Mouse (Mus musculus) embryonic facial prominence, embryonic 15.5 days (tissue): Measurements from ENCODE around the gene Vmn1r40. TPM values are rescaled to one million over a fixed set of nuclear protein-coding genes. Genes with fewer than 3 reads are reported as not detected.

ENCODE experiments used
- polyA plus RNA-seq: library from polyadenylated mRNA; unstranded; fragments of >200 nt; fragmentation: Nextera tagmentation; extraction: Ambion mirVana; gene quantifications from 2 replicates; pipeline ENCODE4 v1.2.1, GENCODE M21; 2015

The Vmn1r40 gene
- polyA plus RNA-seq, 1 experiment from 2014 or later = not detected

Other genes with a start within 250 kb of the Vmn1r40 start
- 58.1 and 64.9 TPM in 2 replicates for gene Chchd6, start 111.9 kb upstream of the Vmn1r40 start, polyA plus RNA-seq
- 8.4 and 9.3 TPM in 2 replicates for gene Txnrd3, start 63.6 kb upstream of the Vmn1r40 start, polyA plus RNA-seq
- gene Vmn1r41, start 33.2 kb downstream of the Vmn1r40 start, polyA plus RNA-seq = not detected in 2 replicates
- gene Vmn1r42, start 168.9 kb downstream of the Vmn1r40 start, polyA plus RNA-seq = not detected in 2 replicates
- gene Vmn1r43, start 168.9 kb downstream of the Vmn1r40 start, polyA plus RNA-seq = 0.03 and 0.04 TPM in 2 replicates
- not detected in 2 replicates for gene Vmn1r44, start 176.1 kb downstream of the Vmn1r40 start, polyA plus RNA-seq
- not detected in 2 replicates for gene Vmn1r45, start 233.1 kb downstream of the Vmn1r40 start, polyA plus RNA-seq